Comparison of ENCODE assay signal across 22 mouse cellular contexts in genomic region chr2:148719271-148719995, GRCm38 (mm10). TPM values are rescaled to one million over a fixed set of nuclear protein-coding genes. Genes with fewer than 3 reads are reported as not detected.
DNase-seq lines count a peak whose midpoint lies in the region; ATAC-seq lines count a peak whose summit lies in the region.
"Had no signal": no experiment of that assay in that cellular context is flagged by ENCODE, and none has a peak within 500 bp of the region (broad histone marks: within the 10 kb centered on the region; RNA-seq: fewer than 3 reads in every experiment).

No protein-coding gene starts in this region.

- H3K4me3 ChIP-seq in intestine, embryonic 16.5 days (ENCODE audit: low read length): no peak overlapping the region
- H3K4me3 ChIP-seq: embryonic facial prominence, embryonic 13.5 days; forebrain, embryonic 10.5 days; left cerebral cortex, adult 2 months; liver, embryonic 13.5 days; midbrain, embryonic 12.5 days had no signal

- H3K27ac ChIP-seq in intestine, embryonic 16.5 days (ENCODE audit: low read length): no peak overlapping the region
- H3K27ac ChIP-seq: embryonic facial prominence, embryonic 13.5 days; forebrain, embryonic 10.5 days; hindbrain, postnatal 0 days; left cerebral cortex, adult 2 months; liver, embryonic 13.5 days; midbrain, embryonic 12.5 days had no signal

- ATAC-seq in activated CD4-positive, CD25-positive, alpha-beta regulatory T cell, adult 4 months: peak; percentile 71
- peak; percentile 63 for ATAC-seq in megakaryocyte progenitor cell, adult 5-6 weeks (replicated peaks; ENCODE audit: poor library complexity)
- no peak for ATAC-seq in intestine, embryonic 16.5 days
- ATAC-seq: hindbrain, postnatal 0 days; lung, postnatal 0 days had no signal

- no peaks in the 10 kb centered on the region for H3K9me3 ChIP-seq in intestine, embryonic 16.5 days (ENCODE audit: control insufficient read depth, low read length)
- H3K9me3 ChIP-seq: embryonic facial prominence, embryonic 13.5 days; forebrain, embryonic 10.5 days; liver, embryonic 13.5 days; midbrain, embryonic 12.5 days had no signal

- no peak overlapping the region for H3K4me2 ChIP-seq in intestine, embryonic 16.5 days (ENCODE audit: low read depth, low read length)
- H3K4me2 ChIP-seq: embryonic facial prominence, embryonic 13.5 days; liver, embryonic 13.5 days; midbrain, embryonic 12.5 days had no signal

- H3K27me3 ChIP-seq in intestine, embryonic 16.5 days (replicated peaks; ENCODE audit: control insufficient read depth, insufficient read depth, low read length): no peaks in the 10 kb centered on the region
- H3K27me3 ChIP-seq: embryonic facial prominence, embryonic 13.5 days; liver, embryonic 13.5 days; midbrain, embryonic 12.5 days had no signal

- H3K36me3 ChIP-seq in intestine, embryonic 16.5 days (ENCODE audit: control insufficient read depth, insufficient read depth, low read length): no peaks in the 10 kb centered on the region
- H3K36me3 ChIP-seq: embryonic facial prominence, embryonic 13.5 days; forebrain, embryonic 10.5 days; liver, embryonic 13.5 days; midbrain, embryonic 12.5 days had no signal

- H3K9ac ChIP-seq in intestine, embryonic 16.5 days (ENCODE audit: low read depth, low read length): no peak overlapping the region
- H3K9ac ChIP-seq: embryonic facial prominence, embryonic 13.5 days; liver, embryonic 13.5 days; midbrain, embryonic 12.5 days had no signal

- WGBS in intestine, embryonic 16.5 days: 61% methylated on average over 2 of the region's 2 CpGs

- no peaks in the 10 kb centered on the region for H3K4me1 ChIP-seq in intestine, embryonic 16.5 days (ENCODE audit: control insufficient read depth, insufficient read depth, low read length)
- H3K4me1 ChIP-seq: embryonic facial prominence, embryonic 13.5 days; liver, embryonic 13.5 days; midbrain, embryonic 12.5 days had no signal

- peak; percentile 3 for DNase-seq in embryo, embryonic 11.5 days (ENCODE audit: low read depth, low spot score)
- no peak for DNase-seq in embryo, embryonic 10 days (ENCODE audit: low spot score)
- peak; percentile 84 for DNase-seq in 3T3-L1 (ENCODE audit: low read depth, low spot score)
- DNase-seq in cerebellum, postnatal 14 days: no peak
- no peak for DNase-seq in layer of hippocampus, postnatal 14 days (ENCODE audit: low spot score in 2 of 2)
- DNase-seq: cerebellum, postnatal 25 days; heart, adult 18-20 months; heart, postnatal 36 days; kidney, adult 2 months; liver, embryonic 13.5 days; thymus, adult 18-20 months had no signal

RNA-seq across cellular contexts. Expression of gene Napb, which starts 12.8 kb away (rescaled TPM):
- polyA plus RNA-seq in activated CD4-positive, CD25-positive, alpha-beta regulatory T cell, adult 4 months (2017; shearing (Covaris generic)): 1 to 10 TPM in 1 of 2 experiments, under 1 TPM in 1; 0.45 to 1.6 TPM
- total RNA-seq in megakaryocyte progenitor cell, adult 5-6 weeks (2015): 0.64 and 0.81 TPM in 2 replicates
- 0.37 and 0.84 TPM in 2 replicates for total RNA-seq in megakaryocyte progenitor cell, adult 5-6 weeks (2017)
- polyA plus RNA-seq in intestine, embryonic 16.5 days (2015; fragmentation: Nextera tagmentation; extraction: Ambion mirVana): 3.1 and 3.3 TPM in 2 replicates
- 100 to 1,000 TPM; 298 to 310 TPM for total RNA-seq in layer of hippocampus, postnatal 14 days (2021)
- total RNA-seq: MEL had no signal

RNA-seq across cellular contexts. Expression of gene Cstl1, which starts 30.7 kb away (rescaled TPM):
- not detected for polyA plus RNA-seq in activated CD4-positive, CD25-positive, alpha-beta regulatory T cell, adult 4 months (2017; shearing (Covaris generic))
- total RNA-seq in megakaryocyte progenitor cell, adult 5-6 weeks (2015): not detected in 2 replicates
- not detected in 2 replicates for total RNA-seq in megakaryocyte progenitor cell, adult 5-6 weeks (2017)
- not detected in 2 replicates for polyA plus RNA-seq in intestine, embryonic 16.5 days (2015; fragmentation: Nextera tagmentation; extraction: Ambion mirVana)
- not detected for total RNA-seq in layer of hippocampus, postnatal 14 days (2021)
- total RNA-seq: heart, adult 18-20 months; heart, postnatal 36 days; hindbrain, postnatal 0 days; MEL had no signal
- polyA plus RNA-seq: embryonic facial prominence, embryonic 13.5 days; forebrain, embryonic 10.5 days; hindbrain, postnatal 0 days; kidney, adult 2 months; liver, embryonic 13.5 days; lung, postnatal 0 days; midbrain, embryonic 12.5 days had no signal

RNA-seq across cellular contexts. Expression of gene Gzf1, which starts 38.6 kb away (rescaled TPM):
- 10 to 100 TPM; 11.1 to 12.3 TPM for polyA plus RNA-seq in activated CD4-positive, CD25-positive, alpha-beta regulatory T cell, adult 4 months (2017; shearing (Covaris generic))
- 15.4 and 16.1 TPM in 2 replicates for total RNA-seq in megakaryocyte progenitor cell, adult 5-6 weeks (2015)
- total RNA-seq in megakaryocyte progenitor cell, adult 5-6 weeks (2017): 18.7 and 20.9 TPM in 2 replicates
- 15.2 and 16.3 TPM in 2 replicates for polyA plus RNA-seq in intestine, embryonic 16.5 days (2015; fragmentation: Nextera tagmentation; extraction: Ambion mirVana)
- 10 to 100 TPM; 24.9 to 26.7 TPM for total RNA-seq in layer of hippocampus, postnatal 14 days (2021)

RNA-seq across cellular contexts. Expression of gene Nxt1, which starts 47.0 kb away (rescaled TPM):
- polyA plus RNA-seq in activated CD4-positive, CD25-positive, alpha-beta regulatory T cell, adult 4 months (2017; shearing (Covaris generic)): 10 to 100 TPM; 55.2 to 64.6 TPM
- 109 and 113 TPM in 2 replicates for total RNA-seq in megakaryocyte progenitor cell, adult 5-6 weeks (2015)
- 48.6 and 50.6 TPM in 2 replicates for total RNA-seq in megakaryocyte progenitor cell, adult 5-6 weeks (2017)
- polyA plus RNA-seq in intestine, embryonic 16.5 days (2015; fragmentation: Nextera tagmentation; extraction: Ambion mirVana): 56.7 and 65.2 TPM in 2 replicates
- total RNA-seq in layer of hippocampus, postnatal 14 days (2021): 10 to 100 TPM; 11.1 to 12.2 TPM

RNA-seq across cellular contexts. Expression of gene Cst11, which starts 51.9 kb away (rescaled TPM):
- not detected for polyA plus RNA-seq in activated CD4-positive, CD25-positive, alpha-beta regulatory T cell, adult 4 months (2017; shearing (Covaris generic))
- total RNA-seq in megakaryocyte progenitor cell, adult 5-6 weeks (2015): not detected in 2 replicates
- total RNA-seq in megakaryocyte progenitor cell, adult 5-6 weeks (2017): not detected in 2 replicates
- not detected in 2 replicates for polyA plus RNA-seq in intestine, embryonic 16.5 days (2015; fragmentation: Nextera tagmentation; extraction: Ambion mirVana)
- not detected for total RNA-seq in layer of hippocampus, postnatal 14 days (2021)
- total RNA-seq: heart, adult 18-20 months; heart, postnatal 36 days; hindbrain, postnatal 0 days; left cerebral cortex, adult 2 months; MEL had no signal
- polyA plus RNA-seq: embryonic facial prominence, embryonic 13.5 days; forebrain, embryonic 10.5 days; hindbrain, postnatal 0 days; kidney, adult 2 months; limb, embryonic 11.5 days; liver, embryonic 13.5 days; lung, postnatal 0 days; midbrain, embryonic 12.5 days had no signal

Comparison
In these comparisons a context has a peak if more than half of its experiments do, and no peak if none do; other contexts are left out.
1. DNase-seq: peak in embryo, embryonic 11.5 days (single experiment) and 3T3-L1 (single experiment); none in embryo, embryonic 10 days (single experiment), cerebellum, postnatal 14 days (0 of 2) and layer of hippocampus, postnatal 14 days (0 of 2).
2. RNA of gene Napb, which starts 12.8 kb away (total RNA-seq): 298 to 310 TPM in layer of hippocampus, postnatal 14 days; 0.37 to 0.84 TPM in megakaryocyte progenitor cell, adult 5-6 weeks; every median in the first group is over 100 times any median in the second.